Mouse (Mus musculus) MEL (cell line): Measurements from ENCODE around the gene Ephb2.

Experiments
- CTCF ChIP-seq, 3 experiments: IDR thresholded peaks in 2 of 3; conservative IDR thresholded peaks in 1 of 3; 2 replicates each; pipeline ENCODE4 v1.5.1; 2011 to 2012; ENCODE audit warnings: low read length in 3 of 3, low read depth in 2 of 3, mild to moderate bottlenecking in 2 of 3, improper control_type of control experiment in 1 of 3, inconsistent platforms in 1 of 3, mixed read lengths in 1 of 3, moderate library complexity in 1 of 3; ENCODE audit not compliant: control insufficient read depth in 1 of 3, insufficient read depth in 1 of 3, poor library complexity in 1 of 3, severe bottlenecking in 1 of 3
- EP300 ChIP-seq, 2 experiments: IDR thresholded peaks; 2 replicates each; pipeline ENCODE4 v1.6.1; 2011; ENCODE audit warnings: improper control_type of control experiment in 2 of 2, low read length in 2 of 2, low read depth in 1 of 2, mild to moderate bottlenecking in 1 of 2
- ETS1 ChIP-seq: IDR thresholded peaks from 2 replicates; pipeline ENCODE4 v1.6.1; 2012; ENCODE audit warnings: low read depth, mild to moderate bottlenecking, inconsistent platforms, low read length, improper control_type of control experiment, moderate library complexity
- MXI1 ChIP-seq: IDR thresholded peaks from 2 replicates; pipeline ENCODE4 v1.6.1; 2011; ENCODE audit warnings: mild to moderate bottlenecking, low read depth, low read length, improper control_type of control experiment
- MYB ChIP-seq: IDR thresholded peaks from 2 replicates; pipeline ENCODE4 v1.6.1; 2011; ENCODE audit warnings: mild to moderate bottlenecking, low read depth, low read length, improper control_type of control experiment
- NRF1 ChIP-seq: IDR thresholded peaks from 2 replicates; pipeline ENCODE4 v1.6.1; 2014; ENCODE audit warnings: low read depth, mild to moderate bottlenecking, inconsistent platforms, low read length, improper control_type of control experiment, moderate library complexity; ENCODE audit not compliant: poor library complexity, insufficient read depth, severe bottlenecking
- POLR2A ChIP-seq, 2 experiments: IDR thresholded peaks; 2 replicates each; pipeline ENCODE4 v1.6.1; 2011 to 2012; ENCODE audit warnings: low read length in 2 of 2, mild to moderate bottlenecking in 2 of 2, control low read depth in 1 of 2, improper control_type of control experiment in 1 of 2, low read depth in 1 of 2, moderate library complexity in 1 of 2; ENCODE audit not compliant: control insufficient read depth in 1 of 2, insufficient read depth in 1 of 2, poor library complexity in 1 of 2
- RAD21 ChIP-seq: IDR thresholded peaks from 2 replicates; pipeline ENCODE4 v1.6.1; 2011; ENCODE audit warnings: mild to moderate bottlenecking, low read depth, low read length, improper control_type of control experiment
- TBP ChIP-seq: IDR thresholded peaks from 2 replicates; pipeline ENCODE4 v1.8.0; 2011; ENCODE audit warnings: low read depth, low read length, improper control_type of control experiment
- ZC3H11A ChIP-seq: IDR thresholded peaks from 2 replicates; pipeline ENCODE4 v1.6.1; 2012; ENCODE audit warnings: low read depth, mild to moderate bottlenecking, inconsistent platforms, low read length, improper control_type of control experiment

GRCm38 (mm10) chr4:136802446-136802845 lies 33.3 kb downstream of the Ephb2 start:
- TF ChIP-seq TBP: no peak
- no peak for TF ChIP-seq MXI1
- no peak for TF ChIP-seq ZC3H11A
- no peak for TF ChIP-seq RAD21
- TF ChIP-seq CTCF (IDR thresholded peaks at IDR 0.05 in 2 of 3, conservative IDR thresholded peaks at IDR 0.05 in 1 of 3; ENCODE audit: control insufficient read depth in 1 of 3, insufficient read depth in 1 of 3, low read depth in 2 of 3, low read length in 3 of 3, poor library complexity in 1 of 3, severe bottlenecking in 1 of 3): no peak
- TF ChIP-seq NRF1: no peak
- TF ChIP-seq ETS1: 0 out of 2 replicates have a peak, but pooled peaks have one; percentile 10
- no peak for TF ChIP-seq EP300 (IDR thresholded peaks at IDR 0.05; ENCODE audit: low read depth in 1 of 2, low read length in 2 of 2)
- no peak for TF ChIP-seq MYB
- no peak for TF ChIP-seq POLR2A (IDR thresholded peaks at IDR 0.05; ENCODE audit: control insufficient read depth in 1 of 2, insufficient read depth in 1 of 2, low read depth in 1 of 2, low read length in 2 of 2, poor library complexity in 1 of 2)
